Mouse (Mus musculus) kidney, adult 2 months (tissue): Measurements from ENCODE around the gene Cdc42se2.

Experiments used
- CTCF ChIP-seq: fragments of 200-500 bp; conservative IDR thresholded peaks from 2 replicates; pipeline ENCODE4 v1.5.1; 2011; ENCODE audit warnings: low read depth, mild to moderate bottlenecking, control low read depth, low read length, moderate library complexity, mixed read lengths; ENCODE audit not compliant: insufficient read depth, insufficient read length
- POLR2A ChIP-seq: fragments of 200-500 bp; IDR thresholded peaks from one replicate; pipeline ENCODE4 v1.6.1; 2011; ENCODE audit warnings: low read depth, low read length, control low read depth

GRCm38 (mm10) chr11:54718601-54719000, 68.9 kb downstream of the Cdc42se2 start:
- TF ChIP-seq CTCF = no peak
- no peak for TF ChIP-seq POLR2A
